Mouse (Mus musculus) midbrain, embryonic 13.5 days (tissue): ENCODE results near the gene Setd1a. TPM values are rescaled to one million over a fixed set of nuclear protein-coding genes. Genes with fewer than 3 reads are reported as not detected.

Source experiments
- polyA plus RNA-seq: library from polyadenylated mRNA; unstranded; fragments of >200 nt; fragmentation: Nextera tagmentation; extraction: Ambion mirVana; gene quantifications from 2 replicates; pipeline ENCODE4 v1.2.1, GENCODE M21; 2015

The Setd1a gene
- polyA plus RNA-seq, 1 experiment from 2014 or later: 22.7 TPM

Other genes starting within 250 kb of the Setd1a start
- gene Tmem265, start 215.3 kb upstream of the Setd1a start, polyA plus RNA-seq: 6.3 and 8.3 TPM in 2 replicates
- 59.4 and 63.2 TPM in 2 replicates for gene Phkg2, start 203.3 kb upstream of the Setd1a start, polyA plus RNA-seq
- gene Ccdc189, start 188.1 kb upstream of the Setd1a start, polyA plus RNA-seq: 13.0 and 14.5 TPM in 2 replicates
- gene Rnf40, start 187.9 kb upstream of the Setd1a start, polyA plus RNA-seq: 53.3 and 54.4 TPM in 2 replicates
- gene Zfp629, start 160.9 kb upstream of the Setd1a start, polyA plus RNA-seq: 30.8 and 32.5 TPM in 2 replicates
- 39.2 and 52.2 TPM in 2 replicates for gene Bcl7c, start 67.7 kb upstream of the Setd1a start, polyA plus RNA-seq
- gene Ctf1, start 63.9 kb upstream of the Setd1a start, polyA plus RNA-seq: 1.6 and 3.0 TPM in 2 replicates
- 0.14 and 0.17 TPM in 2 replicates for gene Ctf2, start 44.5 kb upstream of the Setd1a start, polyA plus RNA-seq
- 10.6 and 11.6 TPM in 2 replicates for gene Fbxl19, start 32.1 kb upstream of the Setd1a start, polyA plus RNA-seq
- 5.9 and 6.1 TPM in 2 replicates for gene Orai3, start 6.9 kb upstream of the Setd1a start, polyA plus RNA-seq
- gene Gm49388, start 8.9 kb downstream of the Setd1a start, polyA plus RNA-seq: not detected in 2 replicates
- gene Hsd3b7, start 23.9 kb downstream of the Setd1a start, polyA plus RNA-seq: 8.6 and 9.2 TPM in 2 replicates
- 15.6 and 24.1 TPM in 2 replicates for gene Stx4a, start 47.6 kb downstream of the Setd1a start, polyA plus RNA-seq
- 33.3 and 34.2 TPM in 2 replicates for gene Stx1b, start 47.9 kb downstream of the Setd1a start, polyA plus RNA-seq
- gene Zfp646, start 99.6 kb downstream of the Setd1a start, polyA plus RNA-seq: 13.6 and 16.0 TPM in 2 replicates
- 41.9 and 45.6 TPM in 2 replicates for gene Zfp668, start 100.2 kb downstream of the Setd1a start, polyA plus RNA-seq
- gene Prss53, start 114.3 kb downstream of the Setd1a start, polyA plus RNA-seq: 0.53 and 1.0 TPM in 2 replicates
- not detected in 2 replicates for gene Gm21974, start 118.8 kb downstream of the Setd1a start, polyA plus RNA-seq
- gene Vkorc1, start 118.9 kb downstream of the Setd1a start, polyA plus RNA-seq: 51.9 and 54.9 TPM in 2 replicates
- gene Bckdk, start 127.4 kb downstream of the Setd1a start, polyA plus RNA-seq: 74.7 and 74.8 TPM in 2 replicates
- gene Kat8, start 135.8 kb downstream of the Setd1a start, polyA plus RNA-seq: 51.0 and 56.0 TPM in 2 replicates
- 0.20 and 0.35 TPM in 2 replicates for gene Prss8, start 153.4 kb downstream of the Setd1a start, polyA plus RNA-seq
- gene Prss36, start 170.1 kb downstream of the Setd1a start, polyA plus RNA-seq: 11.8 and 12.7 TPM in 2 replicates
- 415 and 452 TPM in 2 replicates for gene Fus, start 190.8 kb downstream of the Setd1a start, polyA plus RNA-seq
- gene Pycard, start 217.2 kb downstream of the Setd1a start, polyA plus RNA-seq: 3.9 and 4.1 TPM in 2 replicates
- not detected in 2 replicates for gene Trim72, start 227.3 kb downstream of the Setd1a start, polyA plus RNA-seq